Mouse (Mus musculus) thymus, adult 2 months (tissue): ENCODE results near the gene March10.

Experiments used
- CTCF ChIP-seq: fragments of 200-500 bp; IDR thresholded peaks from 2 replicates; pipeline ENCODE4 v1.5.1; 2012; ENCODE audit warnings: mild to moderate bottlenecking, control low read depth, low read length, moderate library complexity, borderline replicate concordance; ENCODE audit not compliant: control insufficient read depth, poor library complexity, insufficient read depth; ENCODE audit errors: extremely low read depth
- POLR2A ChIP-seq: fragments of 200-500 bp; IDR thresholded peaks from 2 replicates; pipeline ENCODE4 v1.6.1; 2012; ENCODE audit warnings: mild to moderate bottlenecking, low read length, control low read depth, moderate library complexity; ENCODE audit not compliant: control insufficient read depth, poor library complexity, insufficient read depth; ENCODE audit errors: extremely low read depth

GRCm38 (mm10) chr11:105315296-105315695, 141.2 kb downstream of the March10 start:
- TF ChIP-seq CTCF = no peak
- TF ChIP-seq POLR2A = no peak
